Mouse (Mus musculus): ENCODE measurements around the gene Enox1. TPM values are rescaled to one million over a fixed set of nuclear protein-coding genes. Genes with fewer than 3 reads are reported as not detected.

Enox1 gene
- total and polyA plus RNA-seq, 2 experiments from 2014 or later: 29.1 to 42.7 TPM

- 81% methylated on average over 10 of the region's 10 CpGs for WGBS
- DNase-seq (ENCODE audit: low spot score) (no peak), ATAC-seq (no peak)
- Histone ChIP-seq H3K4me3 (ENCODE audit: low read length) (no peak overlapping the region), H3K4me2 (ENCODE audit: low read depth, low read length) (no peak overlapping the region), H3K9me3 (ENCODE audit: low read length) (no peaks in the 10 kb centered on the region), H3K27ac (no peak overlapping the region), H3K4me1 (ENCODE audit: insufficient read depth, low read length) (no peaks in the 10 kb centered on the region), H3K27me3 (ENCODE audit: insufficient read depth, low read length) (no peaks in the 10 kb centered on the region), H3K36me3 (ENCODE audit: insufficient read depth, low read length) (no peaks in the 10 kb centered on the region), H3K9ac (replicated peaks; ENCODE audit: low read length) (no peak overlapping the region)
- TF ChIP-seq CTCF (IDR thresholded peaks at IDR 0.05; ENCODE audit: low read depth): no peak
These were observed 68.8 kb downstream of the Enox1 start for GRCm38 (mm10) chr14:77225346-77225745.

- Histone ChIP-seq H3K4me2 (ENCODE audit: low read depth, low read length) (no peak overlapping the region), H3K9me3 (ENCODE audit: low read length) (no peaks in the 10 kb centered on the region), H3K9ac (replicated peaks; ENCODE audit: low read length) (no peak overlapping the region), H3K4me1 (ENCODE audit: insufficient read depth, low read length) (no peaks in the 10 kb centered on the region), H3K36me3 (ENCODE audit: insufficient read depth, low read length) (no peaks in the 10 kb centered on the region), H3K27me3 (ENCODE audit: insufficient read depth, low read length) (no peaks in the 10 kb centered on the region), H3K4me3 (ENCODE audit: low read length) (no peak overlapping the region), H3K27ac (no peak overlapping the region)
- TF ChIP-seq CTCF (IDR thresholded peaks at IDR 0.05; ENCODE audit: low read depth): no peak
- no peak for DNase-seq (ENCODE audit: low spot score)
- ATAC-seq: no peak
- WGBS: 48% methylated on average over 2 of the region's 2 CpGs
These were observed 82.2 kb downstream of the Enox1 start for GRCm38 (mm10) chr14:77238811-77239210.

- H3K4me3 ChIP-seq (ENCODE audit: low read length): no peak overlapping the region
- no peak for TF ChIP-seq CTCF (IDR thresholded peaks at IDR 0.05; ENCODE audit: low read depth)
- no peak overlapping the region for H3K9ac ChIP-seq (replicated peaks; ENCODE audit: low read length)
- no peak overlapping the region for H3K4me2 ChIP-seq (ENCODE audit: low read depth, low read length)
- H3K9me3 ChIP-seq (ENCODE audit: low read length): no peaks in the 10 kb centered on the region
- no peaks in the 10 kb centered on the region for H3K4me1 ChIP-seq (ENCODE audit: insufficient read depth, low read length)
- ATAC-seq (no peak), DNase-seq (ENCODE audit: low spot score) (no peak)
- 37% methylated on average over 4 of the region's 4 CpGs for WGBS
- no peak overlapping the region for H3K27ac ChIP-seq
- no peaks in the 10 kb centered on the region for H3K27me3 ChIP-seq (ENCODE audit: insufficient read depth, low read length)
- H3K36me3 ChIP-seq (ENCODE audit: insufficient read depth, low read length): no peaks in the 10 kb centered on the region
These were observed 82.8 kb downstream of the Enox1 start for GRCm38 (mm10) chr14:77239360-77239759.

- Histone ChIP-seq H3K9me3 (ENCODE audit: low read length) (no peaks in the 10 kb centered on the region), H3K4me1 (ENCODE audit: insufficient read depth, low read length) (no peaks in the 10 kb centered on the region), H3K4me2 (ENCODE audit: low read depth, low read length) (no peak overlapping the region), H3K9ac (replicated peaks; ENCODE audit: low read length) (no peak overlapping the region), H3K27me3 (ENCODE audit: insufficient read depth, low read length) (no peaks in the 10 kb centered on the region), H3K36me3 (ENCODE audit: insufficient read depth, low read length) (no peaks in the 10 kb centered on the region), H3K27ac (no peak overlapping the region), H3K4me3 (ENCODE audit: low read length) (no peak overlapping the region)
- TF ChIP-seq CTCF (IDR thresholded peaks at IDR 0.05; ENCODE audit: low read depth): no peak
- ATAC-seq (no peak), DNase-seq (ENCODE audit: low spot score) (no peak)
- 89% methylated on average over 3 of the region's 3 CpGs for WGBS
These were observed 90.4 kb downstream of the Enox1 start for GRCm38 (mm10) chr14:77246977-77247376.

- DNase-seq (ENCODE audit: low spot score): no peak
- no peak overlapping the region for H3K4me2 ChIP-seq (ENCODE audit: low read depth, low read length)
- H3K4me3 ChIP-seq (ENCODE audit: low read length): no peak overlapping the region
- TF ChIP-seq CTCF (IDR thresholded peaks at IDR 0.05; ENCODE audit: low read depth): no peak
- no peaks in the 10 kb centered on the region for H3K4me1 ChIP-seq (ENCODE audit: insufficient read depth, low read length)
- H3K9me3 ChIP-seq (ENCODE audit: low read length): no peaks in the 10 kb centered on the region
- H3K36me3 ChIP-seq (ENCODE audit: insufficient read depth, low read length): no peaks in the 10 kb centered on the region
- no peak overlapping the region for H3K27ac ChIP-seq
- 76% methylated on average over 5 of the region's 5 CpGs for WGBS
- no peak for ATAC-seq
- H3K9ac ChIP-seq (replicated peaks; ENCODE audit: low read length): no peak overlapping the region
- no peaks in the 10 kb centered on the region for H3K27me3 ChIP-seq (ENCODE audit: insufficient read depth, low read length)
These were observed 91.9 kb downstream of the Enox1 start for GRCm38 (mm10) chr14:77248426-77248825.

- DNase-seq (ENCODE audit: low spot score) (no peak), ATAC-seq (no peak)
- 89% methylated on average over 7 of the region's 7 CpGs for WGBS
- Histone ChIP-seq H3K4me2 (ENCODE audit: low read depth, low read length) (no peak overlapping the region), H3K27ac (no peak overlapping the region), H3K4me1 (ENCODE audit: insufficient read depth, low read length) (no peaks in the 10 kb centered on the region), H3K9ac (replicated peaks; ENCODE audit: low read length) (no peak overlapping the region), H3K27me3 (ENCODE audit: insufficient read depth, low read length) (no peaks in the 10 kb centered on the region), H3K36me3 (ENCODE audit: insufficient read depth, low read length) (no peaks in the 10 kb centered on the region), H3K4me3 (ENCODE audit: low read length) (no peak overlapping the region), H3K9me3 (ENCODE audit: low read length) (no peaks in the 10 kb centered on the region)
- no peak for TF ChIP-seq CTCF (IDR thresholded peaks at IDR 0.05; ENCODE audit: low read depth)
These were observed 92.4 kb downstream of the Enox1 start for GRCm38 (mm10) chr14:77248946-77249345.

GRCm38 (mm10) chr14:77250652-77251238 lies 94.2 kb downstream of the Enox1 start:
- 43% methylated on average over 2 of the region's 2 CpGs for WGBS
- no peak overlapping the region for H3K4me2 ChIP-seq (ENCODE audit: low read depth, low read length)
- H3K36me3 ChIP-seq (ENCODE audit: insufficient read depth, low read length): no peaks in the 10 kb centered on the region
- no peaks in the 10 kb centered on the region for H3K27me3 ChIP-seq (ENCODE audit: insufficient read depth, low read length)
- ATAC-seq (no peak), DNase-seq (ENCODE audit: low spot score) (no peak)
- no peak for TF ChIP-seq CTCF (IDR thresholded peaks at IDR 0.05; ENCODE audit: low read depth)
- no peak overlapping the region for H3K4me3 ChIP-seq (ENCODE audit: low read length)
- H3K9me3 ChIP-seq (ENCODE audit: low read length): no peaks in the 10 kb centered on the region
- H3K9ac ChIP-seq (replicated peaks; ENCODE audit: low read length): no peak overlapping the region
- H3K27ac ChIP-seq: no peak overlapping the region
- no peaks in the 10 kb centered on the region for H3K4me1 ChIP-seq (ENCODE audit: insufficient read depth, low read length)

All from hindbrain, postnatal 0 days (tissue).